Mouse (Mus musculus): ENCODE results near the gene Nagk. TPM values are rescaled to one million over a fixed set of nuclear protein-coding genes. Genes with fewer than 3 reads are reported as not detected.

The Nagk gene
- polyA plus RNA-seq (2012; fragmentation: generic; extraction: Trizol), result 42.9 TPM

DNA sequence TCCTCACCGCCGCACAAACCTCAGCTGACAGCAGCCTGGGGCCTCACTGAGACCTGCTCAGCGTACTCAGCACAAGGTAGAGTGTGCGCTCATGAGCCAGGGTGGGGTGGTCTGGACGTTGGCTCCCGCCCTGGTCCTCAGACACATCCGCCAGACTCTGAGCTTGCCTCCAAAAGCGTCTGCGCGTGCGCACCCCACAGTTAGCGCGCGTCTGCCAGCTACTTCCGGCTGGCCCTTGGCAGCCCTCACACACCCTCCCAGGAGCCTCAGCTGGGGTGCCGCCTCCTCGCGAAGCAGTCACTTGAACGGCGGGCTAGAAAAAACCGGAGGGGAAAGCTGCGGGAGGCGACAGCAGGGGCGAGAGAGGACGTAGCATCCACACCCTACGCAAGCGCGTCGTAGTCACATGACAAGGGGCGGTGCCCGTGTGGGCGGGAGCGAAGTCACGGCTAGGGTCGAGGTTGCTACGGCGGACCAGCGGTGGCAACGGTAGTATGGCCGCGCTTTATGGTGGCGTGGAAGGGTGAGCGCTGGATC is at the start of gene Nagk:
Gene Nagk, plus strand, starts transcription at position 223 of the 537 bp plus-strand sequence.
- H3ac ChIP-seq (ENCODE audit: control insufficient read depth, insufficient read length), result peak within 1 kb of the TSS; percentile 13
- TF ChIP-seq USF1 (IDR thresholded peaks at IDR 0.05; ENCODE audit: low read depth) (peak; percentile 84), MYOG (IDR thresholded peaks at IDR 0.05; ENCODE audit: control insufficient read depth in 1 of 3, insufficient read depth in 1 of 3, insufficient read length in 2 of 3, low read depth in 2 of 3) (peak in 2 of 3 experiments; percentile 21 to 40), POLR2A (IDR thresholded peaks at IDR 0.05; ENCODE audit: insufficient read length, low read depth) (peak; percentile 88), SRF (IDR thresholded peaks at IDR 0.05; ENCODE audit: control insufficient read depth, insufficient read length, low read depth) (peak; percentile 77), MYOD1 (IDR thresholded peaks at IDR 0.05; ENCODE audit: control insufficient read depth in 1 of 3, insufficient read length in 2 of 3, low read depth in 2 of 3) (peak in 1 of 3 experiments; percentile 58), CEBPB (IDR thresholded peaks at IDR 0.05; ENCODE audit: insufficient read depth, poor library complexity, severe bottlenecking) (no peak), REST (IDR thresholded peaks at IDR 0.05; ENCODE audit: insufficient read depth, insufficient read length) (peak; percentile 27), E2F4 (IDR thresholded peaks at IDR 0.05; ENCODE audit: insufficient read depth) (no peak), POLR2AphosphoS2 (IDR thresholded peaks at IDR 0.05; ENCODE audit: insufficient read length, low read depth) (peak; percentile 97)
- H3K27me3 ChIP-seq (ENCODE audit: control insufficient read depth, insufficient read depth, insufficient read length), result no peaks in the 10 kb centered on the region

DNA sequence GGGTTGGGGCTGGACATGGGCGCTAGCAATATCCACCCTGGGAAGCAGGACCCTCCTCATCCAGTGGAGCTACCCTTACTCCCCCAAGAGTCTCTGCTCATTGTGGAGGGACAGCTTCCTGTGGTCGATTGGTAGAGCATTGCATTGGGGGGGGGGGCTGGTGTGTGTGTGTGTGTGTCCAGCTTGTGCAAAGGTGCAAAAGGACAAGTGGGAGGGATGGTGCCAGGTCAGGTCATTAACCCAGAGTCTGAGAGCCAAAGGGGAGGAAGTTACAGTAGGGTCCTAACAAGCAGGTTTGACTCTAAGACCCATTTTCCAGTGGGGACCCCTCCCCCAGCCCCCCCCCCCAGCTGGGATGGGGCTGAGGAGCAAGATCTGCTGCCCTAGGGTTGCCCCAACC is 49.3 kb upstream of the Nagk start:
- Histone ChIP-seq H3ac (ENCODE audit: control insufficient read depth, insufficient read length) (no peak overlapping the region), H3K27me3 (ENCODE audit: control insufficient read depth, insufficient read depth, insufficient read length) (peaks cover 64% of the 10 kb centered on the region), H3K79me2 (ENCODE audit: control insufficient read depth, insufficient read depth) (no peaks in the 10 kb centered on the region), H3K4me2 (ENCODE audit: low read depth) (no peak overlapping the region), H3K36me3 (ENCODE audit: control insufficient read depth, insufficient read depth) (no peaks in the 10 kb centered on the region), H3K4me3 (no peak overlapping the region)
- TF ChIP-seq REST (IDR thresholded peaks at IDR 0.05; ENCODE audit: insufficient read depth, insufficient read length) (no peak), POLR2AphosphoS2 (IDR thresholded peaks at IDR 0.05; ENCODE audit: insufficient read length, low read depth) (no peak), CEBPB (IDR thresholded peaks at IDR 0.05; ENCODE audit: insufficient read depth, poor library complexity, severe bottlenecking) (no peak), SRF (IDR thresholded peaks at IDR 0.05; ENCODE audit: control insufficient read depth, insufficient read length, low read depth) (no peak), E2F4 (IDR thresholded peaks at IDR 0.05; ENCODE audit: insufficient read depth) (no peak), POLR2A (IDR thresholded peaks at IDR 0.05; ENCODE audit: insufficient read length, low read depth) (no peak), USF1 (IDR thresholded peaks at IDR 0.05; ENCODE audit: low read depth) (no peak), MYOG (IDR thresholded peaks at IDR 0.05; ENCODE audit: control insufficient read depth in 1 of 3, insufficient read depth in 1 of 3, insufficient read length in 2 of 3, low read depth in 2 of 3) (no peak), MYOD1 (IDR thresholded peaks at IDR 0.05; ENCODE audit: control insufficient read depth in 1 of 3, insufficient read length in 2 of 3, low read depth in 2 of 3) (no peak), TCF12 (IDR thresholded peaks at IDR 0.05; ENCODE audit: insufficient read depth, poor library complexity, severe bottlenecking) (no peak), TCF3 (IDR thresholded peaks at IDR 0.05; ENCODE audit: insufficient read length, low read depth) (no peak), MAX (IDR thresholded peaks at IDR 0.05; ENCODE audit: low read depth) (no peak)

More for the DNA sequence above, at the start of gene Nagk:
- Histone ChIP-seq H3K36me3 (ENCODE audit: control insufficient read depth, insufficient read depth) (peaks cover 6% of the 10 kb centered on the region), H3K4me3 (peak within 1 kb of the TSS; percentile 74), H3K79me2 (ENCODE audit: control insufficient read depth, insufficient read depth) (peaks cover 3% of the 10 kb centered on the region), H3K4me2 (ENCODE audit: low read depth) (peak within 1 kb of the TSS; percentile 98)

DNA sequence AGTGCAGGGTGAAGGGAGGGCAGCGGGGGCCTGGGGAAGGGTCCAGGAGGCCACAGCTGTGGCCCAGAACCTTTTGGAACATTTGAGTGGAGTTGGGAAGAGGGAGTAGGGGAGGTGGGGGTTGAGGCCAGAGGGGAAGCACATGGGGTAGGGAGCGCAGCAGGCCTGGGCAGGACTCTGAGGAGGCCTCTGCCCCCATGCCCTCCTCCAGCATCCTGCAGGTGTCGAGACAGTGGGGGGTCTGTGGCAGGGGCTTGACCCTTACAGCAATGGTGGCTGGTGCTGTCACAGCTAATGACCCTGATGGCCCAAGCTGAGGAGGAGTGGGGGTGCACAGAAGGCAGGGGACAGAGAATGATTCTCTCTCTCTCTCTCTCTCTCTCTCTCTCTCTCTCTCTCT is 45.5 kb upstream of the Nagk start:
- no peak for TF ChIP-seq TCF3 (IDR thresholded peaks at IDR 0.05; ENCODE audit: insufficient read length, low read depth)
- TF ChIP-seq TCF12 (IDR thresholded peaks at IDR 0.05; ENCODE audit: insufficient read depth, poor library complexity, severe bottlenecking), result no peak
- TF ChIP-seq CEBPB (IDR thresholded peaks at IDR 0.05; ENCODE audit: insufficient read depth, poor library complexity, severe bottlenecking), result no peak
- TF ChIP-seq MYOG (IDR thresholded peaks at IDR 0.05; ENCODE audit: control insufficient read depth in 1 of 3, insufficient read depth in 1 of 3, insufficient read length in 2 of 3, low read depth in 2 of 3), result no peak
- no peak overlapping the region for H3K4me2 ChIP-seq (ENCODE audit: low read depth)
- no peaks in the 10 kb centered on the region for H3K79me2 ChIP-seq (ENCODE audit: control insufficient read depth, insufficient read depth)
- H3K4me3 ChIP-seq, result no peak overlapping the region
- no peaks in the 10 kb centered on the region for H3K36me3 ChIP-seq (ENCODE audit: control insufficient read depth, insufficient read depth)
- H3ac ChIP-seq (ENCODE audit: control insufficient read depth, insufficient read length), result no peak overlapping the region
- H3K27me3 ChIP-seq (ENCODE audit: control insufficient read depth, insufficient read depth, insufficient read length), result peaks cover 68% of the 10 kb centered on the region

DNA sequence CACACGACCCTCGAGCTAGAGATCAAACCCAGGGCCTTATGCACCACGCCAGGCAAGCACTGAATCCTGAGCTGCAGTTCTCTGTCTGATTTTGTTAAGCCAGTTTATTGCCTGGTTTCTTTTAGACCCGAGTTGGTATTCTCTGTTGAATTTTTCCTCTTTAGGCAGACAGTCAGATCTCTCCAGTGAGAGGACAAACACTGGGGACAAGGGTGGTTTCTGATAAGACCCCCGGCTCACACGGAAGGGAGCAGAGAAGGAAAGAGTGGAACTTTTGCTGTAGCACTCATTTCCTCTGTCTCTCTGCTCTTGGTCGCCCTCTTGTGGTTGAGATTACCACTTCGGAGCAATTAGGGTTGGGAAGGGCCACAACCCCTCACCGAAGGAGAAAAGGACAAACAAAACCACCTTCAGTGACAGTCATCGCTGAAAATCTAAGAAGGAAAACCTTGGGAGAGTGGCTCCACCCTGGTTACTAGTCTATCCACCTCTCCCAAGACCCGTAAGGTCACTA is 44.6 kb upstream of the Nagk start:
- Histone ChIP-seq H3K27me3 (ENCODE audit: control insufficient read depth, insufficient read depth, insufficient read length) (peaks cover 66% of the 10 kb centered on the region), H3K4me3 (no peak overlapping the region), H3K36me3 (ENCODE audit: control insufficient read depth, insufficient read depth) (no peaks in the 10 kb centered on the region), H3K79me2 (ENCODE audit: control insufficient read depth, insufficient read depth) (no peaks in the 10 kb centered on the region), H3ac (ENCODE audit: control insufficient read depth, insufficient read length) (no peak overlapping the region), H3K4me2 (ENCODE audit: low read depth) (peak overlapping the region; percentile 45)
- TF ChIP-seq USF1 (IDR thresholded peaks at IDR 0.05; ENCODE audit: low read depth) (no peak), MYOD1 (IDR thresholded peaks at IDR 0.05; ENCODE audit: control insufficient read depth in 1 of 3, insufficient read length in 2 of 3, low read depth in 2 of 3) (no peak), REST (IDR thresholded peaks at IDR 0.05; ENCODE audit: insufficient read depth, insufficient read length) (no peak), E2F4 (IDR thresholded peaks at IDR 0.05; ENCODE audit: insufficient read depth) (no peak), POLR2AphosphoS2 (IDR thresholded peaks at IDR 0.05; ENCODE audit: insufficient read length, low read depth) (no peak)

DNA sequence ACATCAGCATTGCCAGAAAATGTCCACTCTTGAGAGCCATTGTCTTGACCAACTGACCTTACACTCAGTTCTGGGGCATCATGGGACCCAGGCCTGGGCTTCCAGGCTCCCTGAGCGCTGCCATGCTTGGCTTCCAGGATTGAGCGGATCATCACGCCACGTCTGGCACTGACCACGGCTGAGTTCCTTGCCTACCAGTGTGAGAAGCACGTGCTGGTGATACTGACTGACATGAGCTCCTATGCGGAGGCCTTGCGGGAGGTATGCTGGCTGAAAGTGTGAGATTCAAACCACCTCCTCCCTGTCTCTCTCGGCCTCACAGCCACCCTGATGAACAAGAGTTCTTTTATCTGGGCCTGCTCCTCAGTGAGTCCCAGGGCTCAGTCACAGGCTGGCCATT is 38.7 kb upstream of the Nagk start:
- Histone ChIP-seq H3K27me3 (ENCODE audit: control insufficient read depth, insufficient read depth, insufficient read length) (peaks cover 63% of the 10 kb centered on the region), H3K79me2 (ENCODE audit: control insufficient read depth, insufficient read depth) (no peaks in the 10 kb centered on the region)
- TF ChIP-seq TCF12 (IDR thresholded peaks at IDR 0.05; ENCODE audit: insufficient read depth, poor library complexity, severe bottlenecking) (no peak), MYOG (IDR thresholded peaks at IDR 0.05; ENCODE audit: control insufficient read depth in 1 of 3, insufficient read depth in 1 of 3, insufficient read length in 2 of 3, low read depth in 2 of 3) (no peak), USF1 (IDR thresholded peaks at IDR 0.05; ENCODE audit: low read depth) (no peak), SRF (IDR thresholded peaks at IDR 0.05; ENCODE audit: control insufficient read depth, insufficient read length, low read depth) (no peak), MYOD1 (IDR thresholded peaks at IDR 0.05; ENCODE audit: control insufficient read depth in 1 of 3, insufficient read length in 2 of 3, low read depth in 2 of 3) (no peak), TCF3 (IDR thresholded peaks at IDR 0.05; ENCODE audit: insufficient read length, low read depth) (no peak), POLR2AphosphoS2 (IDR thresholded peaks at IDR 0.05; ENCODE audit: insufficient read length, low read depth) (no peak), REST (IDR thresholded peaks at IDR 0.05; ENCODE audit: insufficient read depth, insufficient read length) (no peak)

More for the DNA sequence above, 38.7 kb upstream of the Nagk start:
- Histone ChIP-seq H3ac (ENCODE audit: control insufficient read depth, insufficient read length) (no peak overlapping the region), H3K36me3 (ENCODE audit: control insufficient read depth, insufficient read depth) (no peaks in the 10 kb centered on the region), H3K4me2 (ENCODE audit: low read depth) (no peak overlapping the region), H3K4me3 (no peak overlapping the region)
